Mouse (Mus musculus): Measurements from ENCODE around the gene Zswim3. TPM values are rescaled to one million over a fixed set of nuclear protein-coding genes. Genes with fewer than 3 reads are reported as not detected.

Gene Zswim3
- total and polyA plus RNA-seq, 3 experiments = 4.7 to 5.9 TPM; not detected in 1

DNA sequence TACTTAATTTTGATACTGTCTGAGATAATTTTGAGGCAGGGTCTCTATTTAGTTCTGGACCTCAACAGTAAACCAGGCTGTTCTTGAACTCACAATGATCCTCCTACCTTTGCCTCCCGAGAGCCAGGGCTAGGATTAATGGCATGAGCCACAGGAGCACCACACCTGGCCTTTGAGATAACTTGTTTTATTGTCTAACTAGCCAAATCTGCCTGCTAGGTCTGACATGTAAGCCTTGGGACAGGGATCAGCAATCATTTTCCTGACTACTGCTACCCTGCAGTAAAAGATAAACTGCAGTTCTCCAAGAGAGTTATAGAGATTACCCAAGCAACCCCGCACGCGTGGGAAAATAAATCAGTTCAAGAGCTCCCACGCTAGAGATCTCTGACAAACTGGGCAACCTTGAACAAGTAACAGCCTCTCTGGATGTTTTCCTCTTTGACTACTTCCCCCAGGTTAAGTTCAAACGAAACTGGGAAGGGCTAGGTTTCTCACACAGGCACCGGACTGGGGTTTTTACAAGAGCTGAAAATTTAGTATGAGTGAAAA, 20.0 kb upstream of the Zswim3 start:
- H3K4me3 ChIP-seq (ENCODE audit: control insufficient read depth in 1 of 2, insufficient read depth in 1 of 2, low read depth in 2 of 2, low read length in 2 of 2) = peak overlapping the region; percentile 63 to 88
- peaks cover 0 to 5% of the 10 kb centered on the region in 2 experiments; a peak in 1 of 4 replicates for H3K36me3 ChIP-seq (ENCODE audit: control insufficient read depth in 1 of 2, insufficient read depth in 2 of 2, low read length in 2 of 2)
- DNase-seq (ENCODE audit: low read depth, low spot score) = no peak
- H3K27ac ChIP-seq (ENCODE audit: control insufficient read depth, low read depth, low read length) = peak overlapping the region; percentile 13; the same call in 1 of the 2 replicates
- H3K9me3 ChIP-seq (replicated peaks; ENCODE audit: insufficient read depth, low read length) = no peaks in the 10 kb centered on the region
- peaks cover 3 to 9% of the 10 kb centered on the region in 2 experiments; a peak in 3 of 4 replicates for H3K4me1 ChIP-seq (ENCODE audit: control insufficient read depth in 1 of 2, insufficient read depth in 2 of 2, low read length in 2 of 2)
- no peaks in the 10 kb centered on the region; the same call in 1 of the 2 replicates for H3K79me2 ChIP-seq (ENCODE audit: control insufficient read depth, insufficient read depth, low read length, poor library complexity)
- TF ChIP-seq BHLHE40 (IDR thresholded peaks at IDR 0.05; ENCODE audit: borderline replicate concordance, low read depth, low read length) = peak; percentile 24; the same call in 1 of the 2 replicates
- TF ChIP-seq GATA1 (IDR thresholded peaks at IDR 0.05; ENCODE audit: low read depth, low read length) = 0 out of 2 replicates have a peak, but pooled peaks have one; percentile 9
- peak; percentile 85 for TF ChIP-seq RCOR1 (IDR thresholded peaks at IDR 0.05; ENCODE audit: low read depth, low read length)
- TF ChIP-seq MYB (IDR thresholded peaks at IDR 0.05; ENCODE audit: low read depth, low read length) = no peak
- peak; percentile 77; the same call in 1 of the 2 replicates for TF ChIP-seq TBP (IDR thresholded peaks at IDR 0.05; ENCODE audit: low read depth, low read length)
- peak; percentile 38 for TF ChIP-seq TAL1 (IDR thresholded peaks at IDR 0.05; ENCODE audit: low read length)
- peak in 1 of 2 experiments; percentile 13; a peak in 2 of 4 replicates for TF ChIP-seq EP300 (IDR thresholded peaks at IDR 0.05; ENCODE audit: low read depth in 1 of 2, low read length in 2 of 2)
- no peak for TF ChIP-seq USF2 (IDR thresholded peaks at IDR 0.05; ENCODE audit: borderline replicate concordance in 1 of 2, insufficient read depth in 1 of 2, low read depth in 1 of 2, low read length in 2 of 2)
- no peaks in the 10 kb centered on the region for H3K27me3 ChIP-seq (ENCODE audit: control insufficient read depth in 1 of 2, insufficient read depth in 2 of 2, low read length in 2 of 2)
- peak overlapping the region; percentile 66 for H3K9ac ChIP-seq (ENCODE audit: control insufficient read depth, low read depth, low read length, poor library complexity, severe bottlenecking)

DNA sequence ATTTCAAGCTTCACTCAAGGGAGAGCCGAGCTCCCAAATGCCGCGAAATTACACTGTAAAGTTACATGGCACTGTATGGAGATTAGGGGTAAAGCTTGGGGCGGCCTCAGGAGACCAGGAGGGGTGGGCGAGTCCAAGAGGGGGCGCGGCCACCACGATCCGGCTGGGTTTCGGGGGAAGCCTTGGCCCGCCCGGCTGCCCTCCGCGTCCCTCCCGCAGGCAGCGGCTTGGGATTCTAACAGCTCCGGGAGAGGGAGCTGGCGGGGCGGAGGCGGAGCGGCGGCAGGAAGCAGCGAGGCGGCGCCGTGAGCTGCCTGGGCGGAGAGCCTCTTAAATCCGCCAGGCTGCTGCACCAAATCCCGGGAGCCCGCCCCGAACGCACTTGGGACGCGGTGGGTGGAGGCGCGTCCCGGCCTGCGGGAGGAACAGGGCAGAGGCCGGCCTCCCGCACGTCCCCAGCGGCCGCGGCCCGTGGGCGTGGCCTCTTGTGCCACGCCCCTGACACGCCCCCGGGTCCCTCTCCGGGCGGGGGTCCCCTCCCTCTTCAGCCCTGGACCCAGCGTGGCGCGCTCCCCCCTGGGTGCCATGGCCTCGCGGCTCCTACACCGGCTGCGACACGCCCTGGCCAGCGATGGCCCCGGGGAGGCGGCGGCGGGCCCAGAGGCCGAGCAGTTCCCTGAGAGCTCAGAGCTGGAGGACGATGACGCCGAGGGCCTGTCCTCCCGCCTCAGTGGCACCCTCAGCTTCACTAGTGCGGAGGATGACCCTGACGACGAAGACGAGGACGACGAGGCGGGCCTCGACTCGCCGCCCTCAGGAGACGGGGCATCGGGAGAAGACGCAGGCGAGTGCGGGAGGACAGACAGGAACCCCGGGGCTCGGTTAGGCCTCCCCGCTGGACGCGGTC, 19.2 kb upstream of the Zswim3 start, which contains the start of gene Snx21:
TSS of gene Snx21 (plus strand) at position 343 of the 907 bp plus-strand sequence.
- H3K27ac ChIP-seq (ENCODE audit: control insufficient read depth, low read depth, low read length) = peak within 1 kb of the TSS; percentile 13
- peak; percentile 84 for DNase-seq (ENCODE audit: low read depth, low spot score)
- TF ChIP-seq POLR2A (IDR thresholded peaks at IDR 0.05; ENCODE audit: control insufficient read depth in 1 of 2, insufficient read depth in 1 of 2, low read depth in 1 of 2, low read length in 2 of 2, poor library complexity in 1 of 2) = peak in 1 of 2 experiments; percentile 39; a peak in 1 of 4 replicates
- TF ChIP-seq CTCF (IDR thresholded peaks at IDR 0.05 in 2 of 3, conservative IDR thresholded peaks at IDR 0.05 in 1 of 3; ENCODE audit: control insufficient read depth in 1 of 3, insufficient read depth in 1 of 3, low read depth in 2 of 3, low read length in 3 of 3, poor library complexity in 1 of 3, severe bottlenecking in 1 of 3) = peak in 1 of 3 experiments; percentile 19; a peak in 2 of 6 replicates
- 0 out of 2 replicates have a peak, but pooled peaks have one; percentile 71 for TF ChIP-seq UBTF (IDR thresholded peaks at IDR 0.05; ENCODE audit: borderline replicate concordance, insufficient read depth, low read depth, low read length)
- TF ChIP-seq JUND (IDR thresholded peaks at IDR 0.05; ENCODE audit: low read depth, low read length) = no peak
- no peak for TF ChIP-seq POLR2AphosphoS2 (IDR thresholded peaks at IDR 0.05; ENCODE audit: low read length)
- TF ChIP-seq ELF1 (IDR thresholded peaks at IDR 0.05; ENCODE audit: low read depth, low read length) = no peak
- no peak; the same call in 1 of the 2 replicates for TF ChIP-seq NRF1 (IDR thresholded peaks at IDR 0.05; ENCODE audit: insufficient read depth, low read depth, low read length, poor library complexity, severe bottlenecking)
- no peak for TF ChIP-seq RAD21 (IDR thresholded peaks at IDR 0.05; ENCODE audit: low read depth, low read length)
- 0 out of 2 replicates have a peak, but pooled peaks have one; percentile 24 for TF ChIP-seq RCOR1 (IDR thresholded peaks at IDR 0.05; ENCODE audit: low read depth, low read length)
- TF ChIP-seq MAFK (IDR thresholded peaks at IDR 0.05; ENCODE audit: borderline replicate concordance, low read depth, low read length) = no peak
- no peak for TF ChIP-seq CHD1 (IDR thresholded peaks at IDR 0.05; ENCODE audit: low read depth, low read length)
- no peak for TF ChIP-seq MEF2A (IDR thresholded peaks at IDR 0.05; ENCODE audit: extremely low read depth, insufficient replicate concordance, low read depth, low read length, poor library complexity, severe bottlenecking)
- TF ChIP-seq TBP (IDR thresholded peaks at IDR 0.05; ENCODE audit: low read depth, low read length) = no peak
- TF ChIP-seq ETS1 (IDR thresholded peaks at IDR 0.05; ENCODE audit: low read depth, low read length) = peak; percentile 35; the same call in 1 of the 2 replicates
- peak; percentile 36 for TF ChIP-seq SIN3A (IDR thresholded peaks at IDR 0.05; ENCODE audit: low read length)
- TF ChIP-seq POLR2AphosphoS5 (IDR thresholded peaks at IDR 0.05; ENCODE audit: borderline replicate concordance, low read depth, low read length) = no peak
- TF ChIP-seq SMC3 (IDR thresholded peaks at IDR 0.05; ENCODE audit: low read depth, low read length) = no peak
- TF ChIP-seq NELFE (IDR thresholded peaks at IDR 0.05; ENCODE audit: low read depth, low read length) = no peak
- peak; percentile 55; the same call in 1 of the 2 replicates for TF ChIP-seq HCFC1 (IDR thresholded peaks at IDR 0.05; ENCODE audit: low read depth, low read length)
- TF ChIP-seq GABPA (IDR thresholded peaks at IDR 0.05; ENCODE audit: low read depth, low read length) = no peak

More for the DNA sequence above, 19.2 kb upstream of the Zswim3 start, which contains the start of gene Snx21:
- Histone ChIP-seq H3K4me3 (ENCODE audit: control insufficient read depth in 1 of 2, insufficient read depth in 1 of 2, low read depth in 2 of 2, low read length in 2 of 2) (peak within 1 kb of the TSS; percentile 63 to 88), H3K4me1 (ENCODE audit: control insufficient read depth in 1 of 2, insufficient read depth in 2 of 2, low read length in 2 of 2) (peaks cover 3 to 9% of the 10 kb centered on the region in 2 experiments; a peak in 3 of 4 replicates), H3K9me3 (replicated peaks; ENCODE audit: insufficient read depth, low read length) (no peaks in the 10 kb centered on the region), H3K27me3 (ENCODE audit: control insufficient read depth in 1 of 2, insufficient read depth in 2 of 2, low read length in 2 of 2) (no peaks in the 10 kb centered on the region), H3K36me3 (ENCODE audit: control insufficient read depth in 1 of 2, insufficient read depth in 2 of 2, low read length in 2 of 2) (peaks cover 0 to 5% of the 10 kb centered on the region in 2 experiments; a peak in 1 of 4 replicates), H3K79me2 (ENCODE audit: control insufficient read depth, insufficient read depth, low read length, poor library complexity) (no peaks in the 10 kb centered on the region; the same call in 1 of the 2 replicates), H3K9ac (ENCODE audit: control insufficient read depth, low read depth, low read length, poor library complexity, severe bottlenecking) (peak within 1 kb of the TSS; percentile 66)

Data from MEL (cell line).